Mouse (Mus musculus): ENCODE results near the gene Kdm4b. TPM values are rescaled to one million over a fixed set of nuclear protein-coding genes. Genes with fewer than 3 reads are reported as not detected.
A peak's percentile ranks its signal among the peaks of the same experiment; 100 is the strongest.

The Kdm4b gene
- polyA plus RNA-seq, 1 experiment from 2014 or later, result 75.1 TPM

DNA sequence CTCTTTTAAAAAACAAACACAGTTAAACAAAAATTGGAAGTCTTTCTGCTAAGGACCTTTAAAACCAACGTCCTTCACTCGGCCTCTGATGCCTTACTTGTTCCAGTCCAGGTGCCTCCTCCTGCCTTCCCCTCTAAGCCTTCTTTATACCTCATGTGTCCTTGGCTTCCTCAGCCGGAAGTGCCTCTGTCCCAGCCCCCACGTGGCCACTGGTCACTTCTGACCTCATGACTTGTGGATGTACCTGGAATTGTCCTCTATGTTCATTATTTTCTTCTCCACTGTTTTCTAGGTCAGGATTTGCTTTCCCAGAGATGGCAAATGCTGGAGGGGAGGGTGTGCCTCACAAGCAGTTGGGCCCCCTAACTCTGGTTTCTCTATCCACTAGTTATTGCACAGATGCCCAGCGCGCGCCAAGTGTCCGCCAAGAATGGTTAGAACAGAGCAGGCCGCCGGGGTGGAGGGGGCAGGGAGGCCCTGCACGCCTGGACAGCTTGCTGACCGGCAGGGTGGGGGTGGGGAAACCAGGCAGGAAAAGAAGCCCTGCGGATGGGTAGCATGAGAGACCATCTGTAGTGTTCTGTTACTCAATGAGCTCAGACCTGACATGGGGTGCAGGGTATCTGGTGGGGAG lies 23.4 kb upstream of the Kdm4b start:
- H3K4me3 ChIP-seq, result peak overlapping the region; percentile 85; the same call in 1 of the 2 replicates
- H3K9ac ChIP-seq (replicated peaks), result peak overlapping the region; percentile 72; the same call in 1 of the 2 replicates

DNA sequence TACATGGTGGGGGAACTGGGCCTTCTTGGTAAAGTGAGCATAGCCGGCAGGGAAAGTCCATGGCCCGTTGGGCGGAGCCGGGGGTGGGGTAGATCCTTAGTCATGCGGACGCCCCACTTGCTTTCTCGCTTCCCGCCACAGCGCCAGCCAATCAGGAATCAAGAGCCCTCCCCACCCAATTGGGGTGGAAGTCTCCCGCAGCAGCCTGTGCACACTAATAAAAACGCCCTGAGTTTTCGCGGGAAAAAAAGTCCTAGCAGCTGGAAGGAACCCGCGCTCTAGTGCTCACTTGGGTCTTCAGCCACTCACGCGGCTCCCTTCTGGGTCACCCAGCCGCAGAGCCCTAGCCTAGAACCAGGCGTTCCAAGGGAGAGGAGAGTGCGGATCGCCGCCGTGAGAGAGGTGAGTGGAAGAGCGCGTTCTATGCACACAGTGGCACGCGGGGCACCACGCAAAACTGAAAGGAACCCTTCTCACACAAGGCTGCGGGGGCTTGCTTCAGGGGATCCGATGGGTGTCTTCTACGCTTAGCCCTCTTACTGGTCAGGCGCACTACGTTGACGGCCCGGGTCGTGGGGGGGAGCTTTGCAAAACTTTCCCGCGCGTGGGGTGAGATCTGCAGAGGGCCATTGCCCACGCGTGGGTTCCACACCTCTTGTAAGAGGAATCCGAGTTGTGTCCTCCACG lies 22.6 kb upstream of the Kdm4b start, which contains the start of gene Uhrf1:
Gene Uhrf1 (plus strand): TSS at position 162 of the 687 bp plus-strand sequence.
- under 1% methylated on average over 43 of the region's 43 CpGs for WGBS
- Histone ChIP-seq H3K4me3 (peak within 1 kb of the TSS; percentile 85), H3K4me2 (replicated peaks) (peak within 1 kb of the TSS; percentile 93), H3K4me1 (peaks cover 49% of the 10 kb centered on the region), H3K36me3 (peaks cover 21% of the 10 kb centered on the region), H3K27me3 (no peaks in the 10 kb centered on the region), H3K9me3 (no peaks in the 10 kb centered on the region), H3K9ac (replicated peaks) (peak within 1 kb of the TSS; percentile 72), H3K27ac (replicated peaks) (peak within 1 kb of the TSS; percentile 65)
- ATAC-seq (ENCODE audit: low FRiP score, low read depth), result peak; percentile 61

More for the DNA sequence above, 23.4 kb upstream of the Kdm4b start:
- WGBS, result 20% methylated on average over 13 of the region's 13 CpGs
- Histone ChIP-seq H3K4me2 (replicated peaks) (peak overlapping the region; percentile 93), H3K27me3 (no peaks in the 10 kb centered on the region), H3K4me1 (peaks cover 45% of the 10 kb centered on the region), H3K36me3 (peaks cover 16% of the 10 kb centered on the region), H3K9me3 (no peaks in the 10 kb centered on the region), H3K27ac (replicated peaks) (peak overlapping the region; percentile 65)
- ATAC-seq (ENCODE audit: low FRiP score, low read depth), result no peak; the same call in none of the 2 replicates

DNA sequence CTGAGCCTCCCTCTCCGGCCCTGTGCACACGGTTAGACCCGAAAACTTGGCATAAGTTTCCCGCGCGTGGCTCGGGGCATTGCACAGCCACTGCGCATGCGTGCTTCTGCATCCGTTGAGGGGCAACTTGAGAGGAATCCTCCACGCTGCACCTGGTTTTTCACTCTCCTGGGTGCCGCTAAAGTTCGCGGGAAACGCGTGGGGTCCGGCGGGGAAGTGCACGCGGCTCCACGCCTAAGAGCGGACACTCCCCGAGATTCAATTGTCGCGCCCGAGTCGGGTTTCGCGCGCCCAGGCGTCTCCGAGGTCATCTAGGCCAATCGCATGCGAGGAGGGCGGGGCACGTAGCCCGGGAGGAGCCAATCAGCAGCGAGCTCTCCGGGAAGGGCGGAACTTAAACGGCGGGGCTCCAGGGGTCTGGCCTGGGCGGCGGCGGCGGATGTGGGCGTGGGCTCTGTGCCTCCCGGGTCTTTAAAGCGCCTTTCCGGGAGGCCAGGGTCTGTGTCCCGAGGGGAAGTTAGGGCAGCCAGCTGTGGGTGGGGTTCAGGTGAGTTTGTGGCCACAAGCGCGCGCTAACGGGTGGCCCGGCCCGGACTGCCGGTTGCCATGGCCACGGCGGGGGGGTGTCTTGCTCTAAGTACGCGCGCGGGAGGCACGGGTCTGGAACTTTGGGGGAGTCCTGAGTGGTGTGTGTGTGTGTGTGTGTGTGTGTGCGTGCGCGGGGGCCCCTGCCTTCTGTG lies 21.8 kb upstream of the Kdm4b start:
- Histone ChIP-seq H3K36me3 (peaks cover 27% of the 10 kb centered on the region), H3K4me3 (peak overlapping the region; percentile 85), H3K9me3 (no peaks in the 10 kb centered on the region), H3K4me2 (replicated peaks) (peak overlapping the region; percentile 93), H3K27me3 (no peaks in the 10 kb centered on the region), H3K4me1 (peaks cover 49% of the 10 kb centered on the region), H3K27ac (replicated peaks) (peak overlapping the region; percentile 65), H3K9ac (replicated peaks) (peak overlapping the region; percentile 72)
- ATAC-seq (ENCODE audit: low FRiP score, low read depth), result peak; percentile 92
- whole genome bisulfite sequencing, result under 1% methylated on average over 60 of the region's 68 CpGs

DNA sequence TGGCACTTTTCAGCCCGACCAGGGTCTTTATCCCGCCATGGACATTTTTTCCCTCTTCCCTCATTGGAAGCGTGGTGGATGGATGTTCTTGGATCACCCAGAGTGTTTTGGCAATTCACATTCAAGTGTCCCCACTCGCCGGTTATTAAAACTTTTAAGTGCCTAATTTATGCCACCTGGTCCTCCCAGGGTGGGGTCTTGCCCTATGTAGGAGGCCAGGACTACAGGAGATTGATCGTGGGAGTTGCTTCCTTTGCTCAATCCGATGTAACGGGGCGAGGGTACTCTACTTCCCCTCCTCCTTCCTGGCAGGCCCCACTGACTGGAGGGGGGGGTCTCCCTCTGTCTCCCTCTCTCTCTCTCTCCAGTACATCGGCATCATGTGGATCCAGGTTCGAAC lies 21.1 kb upstream of the Kdm4b start:
- H3K27ac ChIP-seq (replicated peaks), result peak overlapping the region; percentile 54
- peaks cover 34% of the 10 kb centered on the region for H3K36me3 ChIP-seq
- peak overlapping the region; percentile 93 for H3K4me2 ChIP-seq (replicated peaks)
- H3K9ac ChIP-seq (replicated peaks), result peak overlapping the region; percentile 72
- ATAC-seq (ENCODE audit: low FRiP score, low read depth), result no peak
- peak overlapping the region; percentile 85 for H3K4me3 ChIP-seq
- peaks cover 49% of the 10 kb centered on the region for H3K4me1 ChIP-seq
- 17% methylated on average over 11 of the region's 11 CpGs for WGBS
- no peaks in the 10 kb centered on the region for H3K27me3 ChIP-seq
- H3K9me3 ChIP-seq, result no peaks in the 10 kb centered on the region

DNA sequence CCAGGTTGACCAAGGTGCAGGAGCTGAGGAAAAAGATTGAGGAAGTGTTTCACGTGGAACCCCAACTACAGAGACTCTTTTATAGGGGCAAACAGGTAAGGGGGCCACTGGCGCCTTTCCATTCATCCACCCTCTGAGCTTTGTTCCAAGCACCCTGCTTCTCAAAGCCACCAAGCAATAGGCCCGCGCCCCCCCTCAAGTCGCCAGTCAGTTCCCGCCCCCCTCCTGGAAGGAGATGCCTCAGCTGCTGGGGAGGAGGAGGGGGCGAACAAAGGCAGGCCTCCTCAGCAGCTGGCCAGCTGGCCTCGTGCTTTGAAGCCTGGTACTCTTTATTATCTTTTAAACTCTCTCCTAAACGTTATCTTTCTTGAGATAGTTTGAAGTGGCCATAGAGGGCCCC lies 20.7 kb upstream of the Kdm4b start:
- Histone ChIP-seq H3K9me3 (no peaks in the 10 kb centered on the region), H3K4me1 (peaks cover 49% of the 10 kb centered on the region), H3K4me3 (peak overlapping the region; percentile 85), H3K4me2 (replicated peaks) (peak overlapping the region; percentile 93), H3K27me3 (no peaks in the 10 kb centered on the region), H3K27ac (replicated peaks) (peak overlapping the region; percentile 54; the same call in 1 of the 2 replicates), H3K36me3 (peaks cover 38% of the 10 kb centered on the region), H3K9ac (replicated peaks) (peak overlapping the region; percentile 72)
- WGBS, result 26% methylated on average over 9 of the region's 9 CpGs
- ATAC-seq (ENCODE audit: low FRiP score, low read depth), result no peak

DNA sequence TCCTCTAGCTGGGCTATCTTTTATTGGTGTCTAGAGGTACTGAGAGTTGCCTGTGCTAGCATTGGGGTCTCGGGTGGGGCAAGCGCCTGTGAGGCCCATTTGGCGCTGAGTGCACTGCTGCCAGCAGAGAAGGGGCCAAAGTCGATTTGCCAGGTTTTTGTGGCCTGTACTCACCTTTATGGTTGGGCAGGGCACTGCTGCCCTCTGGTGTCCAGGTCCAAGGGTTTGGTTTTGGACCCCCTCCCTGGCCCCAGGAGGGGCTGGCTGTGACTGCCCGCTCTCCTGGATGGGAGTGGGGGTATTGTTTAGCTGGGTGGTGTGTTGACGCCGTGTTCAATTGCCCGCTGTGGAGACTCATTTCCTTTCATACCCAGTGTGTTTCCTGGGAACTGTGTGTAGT lies 20.0 kb upstream of the Kdm4b start:
- ATAC-seq (ENCODE audit: low FRiP score, low read depth), result no peak
- Histone ChIP-seq H3K4me2 (replicated peaks) (peak overlapping the region; percentile 93), H3K9ac (replicated peaks) (peak overlapping the region; percentile 72; the same call in 1 of the 2 replicates), H3K9me3 (no peaks in the 10 kb centered on the region), H3K27me3 (no peaks in the 10 kb centered on the region), H3K4me1 (peaks cover 49% of the 10 kb centered on the region), H3K27ac (replicated peaks) (0 out of 2 replicates have a peak overlapping the region, but pooled peaks have one; percentile 54), H3K36me3 (peaks cover 45% of the 10 kb centered on the region), H3K4me3 (peak overlapping the region; percentile 85)
- WGBS, result 69% methylated on average over 8 of the region's 8 CpGs

DNA sequence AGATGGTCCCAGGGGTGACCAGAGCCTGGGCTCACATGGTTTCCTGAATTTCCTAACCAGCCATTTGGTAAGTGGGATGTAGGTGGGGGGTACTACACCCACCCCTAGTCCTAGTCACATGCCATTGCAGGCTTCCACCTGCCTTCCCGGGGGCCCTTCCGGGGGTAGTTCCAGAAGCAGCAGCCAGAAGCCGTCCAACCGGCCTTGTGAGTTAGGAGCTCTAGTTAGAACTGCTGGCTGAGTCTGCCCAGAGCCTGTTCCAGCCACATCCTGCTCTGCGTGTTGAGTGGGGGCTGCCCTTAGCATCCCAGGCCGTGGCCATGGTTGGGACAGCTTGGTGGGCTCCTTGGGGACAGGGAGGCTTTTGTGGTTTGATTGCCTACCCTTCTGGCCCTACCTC lies 17.8 kb upstream of the Kdm4b start:
- WGBS, result 87% methylated on average over 6 of the region's 6 CpGs

DNA sequence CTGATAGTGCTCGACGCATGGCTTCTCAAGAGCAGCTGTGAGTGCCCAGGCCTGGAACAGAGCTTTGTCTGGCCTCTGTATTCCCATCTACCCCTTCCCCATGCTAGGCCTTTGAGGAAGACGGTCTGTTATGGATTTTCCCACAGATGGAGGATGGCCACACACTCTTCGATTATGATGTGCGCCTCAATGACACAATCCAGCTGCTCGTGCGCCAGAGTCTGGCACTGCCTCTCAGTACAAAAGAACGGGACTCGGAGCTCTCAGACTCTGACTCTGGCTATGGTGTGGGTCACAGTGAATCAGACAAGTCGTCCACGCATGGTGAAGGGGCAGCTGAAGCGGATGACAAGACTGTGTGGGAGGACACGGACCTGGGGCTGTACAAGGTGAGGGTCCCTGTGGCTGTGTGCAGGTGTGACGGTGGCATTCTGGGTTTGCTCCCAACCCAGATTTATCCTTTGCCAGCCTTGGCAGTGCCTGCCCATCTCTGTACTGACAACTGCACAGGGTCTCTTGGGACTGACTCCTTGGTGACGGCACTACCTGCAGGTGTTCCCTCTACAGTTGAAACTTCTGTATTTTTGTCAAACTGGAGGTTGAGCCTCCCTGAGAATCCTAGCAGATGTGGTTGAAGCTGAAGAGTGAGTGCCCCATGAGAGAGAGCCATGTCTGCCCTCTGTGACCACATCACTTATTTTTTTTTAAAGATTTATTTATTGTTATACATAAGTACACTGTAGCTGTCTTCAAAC lies 16.5 kb upstream of the Kdm4b start:
- Histone ChIP-seq H3K9me3 (no peaks in the 10 kb centered on the region), H3K4me2 (replicated peaks) (no peak overlapping the region), H3K9ac (replicated peaks) (no peak overlapping the region), H3K27me3 (no peaks in the 10 kb centered on the region), H3K4me1 (peaks cover 35% of the 10 kb centered on the region), H3K36me3 (peaks cover 78% of the 10 kb centered on the region), H3K4me3 (no peak overlapping the region), H3K27ac (replicated peaks) (no peak overlapping the region)
- 90% methylated on average over 15 of the region's 15 CpGs for WGBS
- no peak for ATAC-seq (ENCODE audit: low FRiP score, low read depth)

More for the DNA sequence above, 17.8 kb upstream of the Kdm4b start:
- Histone ChIP-seq H3K27ac (replicated peaks) (0 out of 2 replicates have a peak overlapping the region, but pooled peaks have one; percentile 15), H3K4me3 (no peak overlapping the region), H3K9ac (replicated peaks) (no peak overlapping the region), H3K4me2 (replicated peaks) (no peak overlapping the region), H3K27me3 (no peaks in the 10 kb centered on the region), H3K4me1 (peaks cover 41% of the 10 kb centered on the region), H3K36me3 (peaks cover 66% of the 10 kb centered on the region), H3K9me3 (no peaks in the 10 kb centered on the region)
- ATAC-seq (ENCODE audit: low FRiP score, low read depth), result no peak

DNA sequence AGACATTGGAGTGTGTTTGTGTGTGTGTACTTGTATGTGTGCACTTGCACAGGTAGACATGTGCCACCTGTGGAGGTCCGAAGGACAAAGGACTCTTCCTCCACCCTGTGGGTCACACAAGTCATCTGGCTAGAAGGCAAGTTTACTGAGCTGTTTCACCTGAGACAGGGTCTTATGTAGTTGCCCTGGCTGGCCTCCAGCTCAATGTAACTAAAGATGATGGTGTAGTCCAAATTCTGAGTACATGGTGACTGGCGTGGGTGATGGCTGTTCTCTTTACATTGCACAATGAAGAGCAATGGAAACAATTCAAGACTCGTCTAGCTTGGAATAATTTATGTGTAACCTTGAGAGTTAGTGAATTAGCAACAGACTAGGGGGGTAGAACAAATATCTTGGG lies 1.4 kb upstream of the Kdm4b start:
- ATAC-seq (ENCODE audit: low FRiP score, low read depth), result no peak
- 70% methylated on average over 3 of the region's 3 CpGs for WGBS
- no peak overlapping the region for H3K4me3 ChIP-seq
- no peak overlapping the region for H3K27ac ChIP-seq (replicated peaks)
- H3K27me3 ChIP-seq, result no peaks in the 10 kb centered on the region
- H3K4me1 ChIP-seq, result peaks cover 27% of the 10 kb centered on the region
- no peaks in the 10 kb centered on the region for H3K9me3 ChIP-seq
- H3K9ac ChIP-seq (replicated peaks), result no peak overlapping the region
- H3K4me2 ChIP-seq (replicated peaks), result no peak overlapping the region
- peaks cover 30% of the 10 kb centered on the region for H3K36me3 ChIP-seq

DNA sequence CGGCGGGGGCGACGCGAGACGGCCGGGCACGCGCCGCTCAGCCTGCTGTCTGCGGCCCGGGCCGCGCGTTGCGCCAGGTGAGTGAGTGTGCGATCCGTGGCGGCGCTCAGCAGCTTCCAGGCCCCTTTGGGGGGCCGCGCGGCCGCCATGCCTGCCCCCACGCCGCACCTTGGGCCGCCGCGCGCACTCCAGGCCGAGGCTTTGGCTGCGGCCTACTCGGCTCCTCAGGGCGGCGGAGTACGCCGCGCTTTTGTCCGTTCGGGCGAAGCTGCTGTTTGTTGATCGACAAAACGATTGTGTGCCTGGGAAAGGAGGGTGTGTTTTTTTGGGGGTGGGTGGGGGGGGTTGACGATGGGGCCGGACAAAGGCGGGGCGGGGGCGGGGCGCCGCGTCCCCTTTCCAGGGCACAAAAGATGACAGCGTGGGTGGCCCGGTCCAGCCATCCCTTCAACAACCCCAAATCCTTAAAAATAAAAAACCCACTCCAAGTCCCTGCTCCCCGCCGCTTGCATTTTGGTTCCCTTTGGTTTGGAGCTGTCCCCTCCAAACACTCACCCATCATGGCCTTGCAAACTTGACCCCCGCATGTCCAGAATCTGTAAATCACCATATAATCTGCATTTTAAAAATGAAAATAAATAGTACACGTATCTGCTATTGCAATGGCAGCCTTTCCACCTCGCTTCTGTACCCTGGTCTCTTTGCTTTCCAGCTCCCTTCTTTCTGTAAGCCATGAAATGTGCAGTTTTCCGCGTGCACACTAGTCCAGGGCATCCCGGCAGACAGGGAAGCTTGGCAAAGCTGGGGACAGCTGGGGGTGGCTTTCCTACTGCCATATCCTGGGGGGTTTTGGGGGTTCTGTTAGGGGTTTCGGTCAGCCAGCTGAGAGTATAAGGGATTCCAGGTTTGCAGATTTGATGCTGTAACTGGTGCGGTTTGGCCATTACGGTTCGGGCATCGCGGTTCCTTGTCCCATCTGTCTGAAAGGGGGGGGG lies 588 bp downstream of the Kdm4b start:
- Histone ChIP-seq H3K4me3 (peak overlapping the region; percentile 90), H3K4me1 (peaks cover 46% of the 10 kb centered on the region), H3K36me3 (peaks cover 12% of the 10 kb centered on the region), H3K4me2 (replicated peaks) (peak overlapping the region; percentile 70), H3K9me3 (no peaks in the 10 kb centered on the region), H3K27ac (replicated peaks) (peak overlapping the region; percentile 95), H3K27me3 (no peaks in the 10 kb centered on the region), H3K9ac (replicated peaks) (peak overlapping the region; percentile 94)
- 3% methylated on average over 56 of the region's 67 CpGs for WGBS
- ATAC-seq (ENCODE audit: low FRiP score, low read depth), result no peak; the same call in 1 of the 2 replicates

Measured in midbrain, embryonic 12.5 days (tissue).